Mouse (Mus musculus) CH12.LX (cell line): Measurements from ENCODE around the gene Rpp25l. TPM values are rescaled to one million over a fixed set of nuclear protein-coding genes. Genes with fewer than 3 reads are reported as not detected.

ENCODE experiments used
- DNase-seq: peaks from one replicate; pipeline ENCODE4 v3.0.0-alpha.2; 2013; ENCODE audit errors: extremely low read depth
- H3K27ac ChIP-seq: 2 replicates; pipeline ENCODE4 v1.5.1; 2012; ENCODE audit warnings: low read depth, mild to moderate bottlenecking, control low read depth, moderate library complexity; ENCODE audit not compliant: insufficient read depth
- H3K27me3 ChIP-seq: replicated peaks from 2 replicates; pipeline ENCODE3; 2012; ENCODE audit warnings: inconsistent platforms
- H3K36me3 ChIP-seq, 2 experiments: replicated peaks in 1 of 2; 2 replicates each; pipeline versions ENCODE3 to v1.6.1; 2012; ENCODE audit warnings: inconsistent platforms in 1 of 2, low read length in 1 of 2, mild to moderate bottlenecking in 1 of 2, mixed read lengths in 1 of 2, moderate library complexity in 1 of 2; ENCODE audit not compliant: control insufficient read depth in 1 of 2, insufficient read depth in 1 of 2
- H3K4me1 ChIP-seq, 2 experiments: 2 replicates each; pipeline ENCODE4 v1.6.1; 2012; ENCODE audit warnings: inconsistent platforms in 1 of 2, moderate library complexity in 1 of 2; ENCODE audit not compliant: insufficient read depth in 2 of 2, control insufficient read depth in 1 of 2
- H3K4me2 ChIP-seq: 2 replicates; pipeline ENCODE4 v1.6.1; 2012; ENCODE audit warnings: low read depth, mild to moderate bottlenecking, control low read depth; ENCODE audit not compliant: poor library complexity, insufficient read depth, severe bottlenecking
- H3K4me3 ChIP-seq, 3 experiments: fragments of 150-350 bp in 1 of 3; sonication (generic) in 1 of 3; replicated peaks in 1 of 3; 2 replicates each; pipeline versions ENCODE3 to v1.5.1; 2011 to 2012; ENCODE audit warnings: low read depth in 2 of 3, low read length in 2 of 3, mild to moderate bottlenecking in 2 of 3, moderate library complexity in 2 of 3, control low read depth in 1 of 3, improper control_type of control experiment in 1 of 3, inconsistent platforms in 1 of 3, mixed read lengths in 1 of 3; ENCODE audit not compliant: poor library complexity in 1 of 3
- H3K79me2 ChIP-seq: replicated peaks from 2 replicates; pipeline ENCODE4 v1.6.1; 2012; ENCODE audit warnings: mild to moderate bottlenecking, moderate library complexity; ENCODE audit not compliant: control insufficient read depth, poor library complexity, insufficient read depth, severe bottlenecking; ENCODE audit errors: extremely low read depth
- H3K9ac ChIP-seq: 2 replicates; pipeline ENCODE4 v1.6.1; 2012; ENCODE audit warnings: low read depth, mild to moderate bottlenecking, control low read depth, moderate library complexity; ENCODE audit not compliant: insufficient read depth
- H3K9me3 ChIP-seq: replicated peaks from 2 replicates; pipeline ENCODE3; 2012; ENCODE audit warnings: low read length, inconsistent platforms, mixed read lengths
- CHD1 ChIP-seq: IDR thresholded peaks from 2 replicates; pipeline ENCODE4 v1.6.1; 2012; ENCODE audit warnings: low read depth, low read length, improper control_type of control experiment, inconsistent platforms
- CHD2 ChIP-seq: IDR thresholded peaks from 2 replicates; pipeline ENCODE4 v1.6.1; 2011; ENCODE audit warnings: low read length, improper control_type of control experiment
- CTCF ChIP-seq, 2 experiments: IDR thresholded peaks in 1 of 2; conservative IDR thresholded peaks in 1 of 2; 2 replicates each; pipeline ENCODE4 v1.5.1; 2011 to 2012; ENCODE audit warnings: low read depth in 2 of 2, low read length in 2 of 2, improper control_type of control experiment in 1 of 2, inconsistent platforms in 1 of 2, mild to moderate bottlenecking in 1 of 2, moderate library complexity in 1 of 2
- ELF1 ChIP-seq: IDR thresholded peaks from 2 replicates; pipeline ENCODE4 v1.6.1; 2014; ENCODE audit warnings: low read depth, mild to moderate bottlenecking, inconsistent platforms, low read length, improper control_type of control experiment
- ETS1 ChIP-seq: conservative IDR thresholded peaks from 2 replicates; pipeline ENCODE4 v1.6.1; 2012; ENCODE audit warnings: low read depth, mild to moderate bottlenecking, inconsistent platforms, low read length, improper control_type of control experiment, moderate library complexity
- GABPA ChIP-seq: IDR thresholded peaks from 2 replicates; pipeline ENCODE4 v1.6.1; 2012; ENCODE audit warnings: low read depth, low read length, improper control_type of control experiment, inconsistent platforms; ENCODE audit not compliant: insufficient replicate concordance
- IRF4 ChIP-seq: IDR thresholded peaks from 2 replicates; pipeline ENCODE4 v1.6.1; 2014; ENCODE audit warnings: low read depth, mild to moderate bottlenecking, inconsistent platforms, low read length, improper control_type of control experiment
- JUN ChIP-seq: IDR thresholded peaks from 2 replicates; pipeline ENCODE4 v1.6.1; 2011; ENCODE audit warnings: low read depth, mild to moderate bottlenecking, low read length, improper control_type of control experiment, moderate library complexity; ENCODE audit not compliant: insufficient read depth
- KAT2A ChIP-seq: IDR thresholded peaks from 2 replicates; pipeline ENCODE4 v1.6.1; 2012; ENCODE audit warnings: low read length, improper control_type of control experiment, inconsistent platforms; ENCODE audit not compliant: insufficient replicate concordance
- MAX ChIP-seq: IDR thresholded peaks from 2 replicates; pipeline ENCODE4 v1.6.1; 2011; ENCODE audit warnings: low read length, improper control_type of control experiment
- MAZ ChIP-seq: IDR thresholded peaks from 2 replicates; pipeline ENCODE4 v1.6.1; 2012; ENCODE audit warnings: low read depth, mild to moderate bottlenecking, inconsistent platforms, low read length, improper control_type of control experiment, moderate library complexity
- MEF2A ChIP-seq: IDR thresholded peaks from 2 replicates; pipeline ENCODE4 v1.6.1; 2014; ENCODE audit warnings: low read depth, mild to moderate bottlenecking, inconsistent platforms, low read length, improper control_type of control experiment, borderline replicate concordance
- NELFE ChIP-seq: IDR thresholded peaks from 2 replicates; pipeline ENCODE4 v1.6.1; 2011; ENCODE audit warnings: low read depth, low read length, improper control_type of control experiment
- NRF1 ChIP-seq: IDR thresholded peaks from 2 replicates; pipeline ENCODE4 v1.6.1; 2014; ENCODE audit warnings: low read depth, mild to moderate bottlenecking, inconsistent platforms, low read length, improper control_type of control experiment, moderate library complexity
- PAX5 ChIP-seq: IDR thresholded peaks from 2 replicates; pipeline ENCODE4 v1.6.1; 2012; ENCODE audit warnings: low read length, inconsistent platforms, mixed read lengths
- RAD21 ChIP-seq: IDR thresholded peaks from 2 replicates; pipeline ENCODE4 v1.6.1; 2011; ENCODE audit warnings: low read depth, mild to moderate bottlenecking, low read length, improper control_type of control experiment, moderate library complexity
- RCOR1 ChIP-seq: conservative IDR thresholded peaks from 2 replicates; pipeline ENCODE4 v1.6.1; 2012; ENCODE audit warnings: low read depth, mild to moderate bottlenecking, inconsistent platforms, low read length, improper control_type of control experiment
- SIN3A ChIP-seq: IDR thresholded peaks from 2 replicates; pipeline ENCODE4 v1.6.1; 2012; ENCODE audit warnings: low read length, improper control_type of control experiment, inconsistent platforms
- TBP ChIP-seq: conservative IDR thresholded peaks from 2 replicates; pipeline ENCODE4 v1.6.1; 2011; ENCODE audit warnings: low read depth, low read length, improper control_type of control experiment
- TCF12 ChIP-seq: IDR thresholded peaks from 2 replicates; pipeline ENCODE4 v1.6.1; 2014; ENCODE audit warnings: low read depth, mild to moderate bottlenecking, inconsistent platforms, low read length, improper control_type of control experiment
- UBTF ChIP-seq: IDR thresholded peaks from 2 replicates; pipeline ENCODE4 v1.6.1; 2012; ENCODE audit warnings: low read depth, mild to moderate bottlenecking, inconsistent platforms, low read length, improper control_type of control experiment, moderate library complexity
- USF2 ChIP-seq: conservative IDR thresholded peaks from 2 replicates; pipeline ENCODE4 v1.6.1; 2011; ENCODE audit warnings: low read depth, low read length, improper control_type of control experiment
- ZMIZ1 ChIP-seq: IDR thresholded peaks from 2 replicates; pipeline ENCODE4 v1.6.1; 2012; ENCODE audit warnings: low read depth, mild to moderate bottlenecking, inconsistent platforms, low read length, improper control_type of control experiment
- dilution Hi-C: fragments of 300-500 bp; cut with MboI; formaldehyde crosslinking; loops from 2 replicates; pipeline ENCODE4 v1.14.3; 2020; ENCODE audit warnings: low sequenced_read_pairs; ENCODE audit not compliant: extremely low pct_unique_long_range_greater_than_20kb, extremely low pct_ligation_motif_present
- in situ Hi-C: fragments of 300-500 bp; cut with MboI; formaldehyde crosslinking; loops from 3 replicates; pipeline ENCODE4 v1.14.3; 2019; ENCODE audit warnings: low sequenced_read_pairs, low pct_ligation_motif_present, low pct_unique_long_range_greater_than_20kb, mixed read lengths
- polyA plus RNA-seq: library from polyadenylated mRNA; unstranded; fragments of >175 nt; gene quantifications from 2 replicates; pipeline ENCODE4 v1.2.1, GENCODE M21; 2012; ENCODE audit warnings: low read depth; ENCODE audit not compliant: insufficient read length
- total RNA-seq, 2 experiments: library from RNA; depleted of rRNA; stranded (reverse); fragments of 300-350 nt in 1 of 2; fragments of >200 nt in 1 of 2; gene quantifications; 2 replicates each; pipeline ENCODE4 v1.2.3; 2012 to 2014

The Rpp25l gene
- total and polyA plus RNA-seq, 3 experiments: 48.1 to 72.8 (median 65.3) TPM

DNA sequence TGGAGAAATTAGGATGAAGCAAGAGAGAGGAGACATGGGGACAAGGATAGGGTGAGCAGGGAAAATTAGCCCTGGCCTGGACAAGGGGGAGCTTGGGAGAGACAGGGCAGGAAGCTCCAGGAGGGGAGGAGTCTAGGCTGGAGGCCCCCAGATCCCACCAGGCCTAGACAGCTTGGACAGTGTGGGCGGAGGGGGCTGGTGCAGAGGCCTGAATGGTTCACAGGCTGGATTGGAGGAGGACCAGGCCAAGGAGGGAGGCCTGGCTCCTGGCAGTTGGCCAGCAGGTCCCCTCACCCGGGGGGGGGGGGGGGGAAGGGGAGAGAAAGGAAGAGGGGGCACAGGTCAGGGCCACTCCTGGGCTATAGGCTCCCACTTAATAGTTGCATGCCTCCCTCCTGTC lies 34.0 kb downstream of the Rpp25l start:
- in situ Hi-C loops (no loop called here), dilution Hi-C loops (no loop called here)
- H3K27me3 ChIP-seq: peaks cover 83% of the 10 kb centered on the region

DNA sequence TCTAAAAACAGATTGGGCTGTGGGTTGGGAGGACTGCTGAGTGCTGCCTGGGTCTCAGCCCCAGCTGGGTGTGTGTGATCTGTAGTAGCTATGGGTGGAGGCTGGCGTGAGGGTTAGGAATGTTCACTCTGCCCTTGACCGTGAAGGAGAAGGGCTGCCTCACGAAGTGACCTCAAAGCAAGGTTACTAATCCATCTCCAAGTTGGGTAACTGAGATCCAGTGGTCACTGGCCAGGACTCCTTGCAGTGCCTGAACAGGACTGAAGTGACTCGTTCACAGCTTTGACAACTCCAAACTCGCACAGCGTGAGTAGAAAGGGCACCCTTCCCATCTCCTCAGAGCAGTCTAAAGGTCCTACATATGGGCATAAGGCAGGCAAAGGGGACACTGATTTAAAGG lies 34.5 kb downstream of the Rpp25l start:
- H3K4me3 ChIP-seq: no peak overlapping the region
- no peaks in the 10 kb centered on the region for H3K9me3 ChIP-seq
- no peaks in the 10 kb centered on the region for H3K36me3 ChIP-seq
- H3K9ac ChIP-seq: no peak overlapping the region
- H3K27me3 ChIP-seq: peaks cover 87% of the 10 kb centered on the region
- in situ Hi-C loops: no loop called here
- DNase-seq: no peak
- no peaks in the 10 kb centered on the region for H3K4me1 ChIP-seq
- dilution Hi-C loops: no loop called here
- no peak overlapping the region for H3K27ac ChIP-seq
- H3K4me2 ChIP-seq: no peak overlapping the region
- TF ChIP-seq SIN3A (no peak), TCF12 (no peak), CTCF (conservative IDR thresholded peaks at IDR 0.05 in 1 of 2, IDR thresholded peaks at IDR 0.05 in 1 of 2; ENCODE audit: low read depth in 2 of 2, low read length in 2 of 2) (no peak), KAT2A (no peak), ELF1 (no peak), USF2 (no peak), NRF1 (no peak)
- no peaks in the 10 kb centered on the region for H3K79me2 ChIP-seq

More for the DNA sequence above, 34.0 kb downstream of the Rpp25l start:
- H3K4me1 ChIP-seq: no peaks in the 10 kb centered on the region
- H3K9ac ChIP-seq: no peak overlapping the region
- TF ChIP-seq TBP (no peak), CHD1 (no peak), NELFE (no peak), PAX5 (no peak), GABPA (no peak), MEF2A (no peak), JUN (no peak), RAD21 (no peak), ZMIZ1 (no peak), CHD2 (no peak), MAX (no peak), NRF1 (no peak), RCOR1 (no peak), UBTF (no peak), IRF4 (no peak), ETS1 (no peak), MAZ (no peak), KAT2A (no peak)
- H3K27ac ChIP-seq: no peak overlapping the region
- no peaks in the 10 kb centered on the region for H3K9me3 ChIP-seq
- no peak for DNase-seq
- no peak overlapping the region for H3K4me3 ChIP-seq
- no peaks in the 10 kb centered on the region for H3K79me2 ChIP-seq
- H3K36me3 ChIP-seq: no peaks in the 10 kb centered on the region
- no peak overlapping the region for H3K4me2 ChIP-seq
